Mouse (Mus musculus) intestine, embryonic 15.5 days (tissue): ENCODE results near the gene Tecpr2. TPM values are rescaled to one million over a fixed set of nuclear protein-coding genes. Genes with fewer than 3 reads are reported as not detected.

Source experiments
- ATAC-seq: fragments of 200-750 bp; cut with Nextera tagmentation; 2 replicates; pipeline ENCODE4 v1.8.0; 2017; ENCODE audit warnings: moderate TSS enrichment, moderate library complexity
- H3K27ac ChIP-seq: fragments of 300-500 bp; sonication (generic); 2 replicates; pipeline ENCODE4 v1.5.1; 2015; ENCODE audit warnings: mild to moderate bottlenecking, inconsistent platforms
- H3K27me3 ChIP-seq: fragments of 300-500 bp; sonication (generic); replicated peaks from 2 replicates; pipeline ENCODE4 v1.6.1; 2015; ENCODE audit warnings: inconsistent platforms
- H3K36me3 ChIP-seq: fragments of 300-500 bp; sonication (generic); 2 replicates; pipeline ENCODE4 v1.6.1; 2015; ENCODE audit warnings: inconsistent platforms
- H3K4me1 ChIP-seq: fragments of 300-500 bp; sonication (generic); replicated peaks from 2 replicates; pipeline ENCODE4 v1.6.1; 2015; ENCODE audit warnings: inconsistent platforms
- H3K4me2 ChIP-seq: fragments of 300-500 bp; sonication (generic); replicated peaks from 2 replicates; pipeline ENCODE4 v1.6.1; 2015; ENCODE audit warnings: mild to moderate bottlenecking, inconsistent platforms
- H3K4me3 ChIP-seq: fragments of 300-500 bp; sonication (generic); replicated peaks from 2 replicates; pipeline ENCODE4 v1.5.1; 2015; ENCODE audit warnings: inconsistent platforms
- H3K9ac ChIP-seq: fragments of 300-500 bp; sonication (generic); 2 replicates; pipeline ENCODE4 v1.6.1; 2015; ENCODE audit warnings: inconsistent platforms
- H3K9me3 ChIP-seq: fragments of 300-500 bp; sonication (generic); 2 replicates; pipeline ENCODE4 v1.6.1; 2016; ENCODE audit warnings: inconsistent platforms
- WGBS: fragments of 180-500 bp; shearing (Covaris S2); methylation state at CpG from one replicate; pipeline ENCODE4 v1.1.7; 2015; 5-methylcytosine and 5-hydroxymethylcytosine counted together
- polyA plus RNA-seq: library from polyadenylated mRNA; unstranded; fragments of >200 nt; fragmentation: Nextera tagmentation; extraction: Ambion mirVana; gene quantifications from 2 replicates; pipeline ENCODE4 v1.2.1, GENCODE M21; 2015

Tecpr2 gene
- polyA plus RNA-seq, 1 experiment from 2014 or later: 3.1 TPM

GRCm38 (mm10) chr12:110921572-110921971 lies 32.5 kb downstream of the Tecpr2 start:
- no peak overlapping the region for H3K9ac ChIP-seq
- H3K27me3 ChIP-seq: no peaks in the 10 kb centered on the region
- no peak overlapping the region for H3K4me3 ChIP-seq
- 87% methylated on average over 5 of the region's 5 CpGs for WGBS
- no peaks in the 10 kb centered on the region; the same call in 1 of the 2 replicates for H3K36me3 ChIP-seq
- H3K9me3 ChIP-seq: no peaks in the 10 kb centered on the region
- no peaks in the 10 kb centered on the region for H3K4me1 ChIP-seq
- H3K27ac ChIP-seq: no peak overlapping the region
- ATAC-seq: no peak
- H3K4me2 ChIP-seq: no peak overlapping the region

- Histone ChIP-seq H3K4me1 (no peaks in the 10 kb centered on the region), H3K4me3 (no peak overlapping the region), H3K9me3 (no peaks in the 10 kb centered on the region), H3K9ac (no peak overlapping the region), H3K27ac (no peak overlapping the region), H3K36me3 (peaks cover 10% of the 10 kb centered on the region), H3K4me2 (no peak overlapping the region), H3K27me3 (no peaks in the 10 kb centered on the region)
- 70% methylated on average over 5 of the region's 5 CpGs for WGBS
- ATAC-seq: no peak
Observed at GRCm38 (mm10) chr12:110932820-110933219, 43.8 kb downstream of the Tecpr2 start.

GRCm38 (mm10) chr12:110935983-110936620 lies 47.0 kb downstream of the Tecpr2 start:
- Histone ChIP-seq H3K27me3 (no peaks in the 10 kb centered on the region), H3K27ac (no peak overlapping the region), H3K4me2 (no peak overlapping the region), H3K4me1 (no peaks in the 10 kb centered on the region), H3K4me3 (no peak overlapping the region), H3K9ac (no peak overlapping the region), H3K9me3 (no peaks in the 10 kb centered on the region), H3K36me3 (peaks cover 18% of the 10 kb centered on the region)
- WGBS: 65% methylated on average over 9 of the region's 9 CpGs
- peak; percentile 93 for ATAC-seq

GRCm38 (mm10) chr12:110937496-110937895 lies 48.4 kb downstream of the Tecpr2 start:
- Histone ChIP-seq H3K36me3 (peaks cover 18% of the 10 kb centered on the region), H3K27me3 (no peaks in the 10 kb centered on the region), H3K9ac (no peak overlapping the region), H3K4me2 (no peak overlapping the region), H3K27ac (no peak overlapping the region), H3K4me1 (no peaks in the 10 kb centered on the region), H3K9me3 (no peaks in the 10 kb centered on the region), H3K4me3 (no peak overlapping the region)
- WGBS: 89% methylated on average over 5 of the region's 5 CpGs
- ATAC-seq: no peak

- 95% methylated on average over 5 of the region's 5 CpGs for WGBS
- Histone ChIP-seq H3K4me2 (no peak overlapping the region), H3K4me3 (no peak overlapping the region), H3K9me3 (no peaks in the 10 kb centered on the region), H3K4me1 (no peaks in the 10 kb centered on the region), H3K36me3 (peaks cover 11% of the 10 kb centered on the region; the same call in 1 of the 2 replicates), H3K27me3 (no peaks in the 10 kb centered on the region), H3K27ac (no peak overlapping the region), H3K9ac (no peak overlapping the region)
- ATAC-seq: no peak
Observed at GRCm38 (mm10) chr12:110939385-110939784, 50.3 kb downstream of the Tecpr2 start.

- Histone ChIP-seq H3K9me3 (no peaks in the 10 kb centered on the region), H3K36me3 (peaks cover 8% of the 10 kb centered on the region; the same call in 1 of the 2 replicates), H3K9ac (no peak overlapping the region), H3K4me1 (no peaks in the 10 kb centered on the region), H3K4me3 (no peak overlapping the region), H3K27ac (no peak overlapping the region), H3K27me3 (no peaks in the 10 kb centered on the region), H3K4me2 (no peak overlapping the region)
- WGBS: 89% methylated on average over 3 of the region's 3 CpGs
- ATAC-seq: no peak
Observed at GRCm38 (mm10) chr12:110940869-110941268, 51.8 kb downstream of the Tecpr2 start.

- Histone ChIP-seq H3K9me3 (no peaks in the 10 kb centered on the region), H3K27me3 (no peaks in the 10 kb centered on the region), H3K4me3 (no peak overlapping the region), H3K4me1 (no peaks in the 10 kb centered on the region), H3K4me2 (no peak overlapping the region), H3K27ac (no peak overlapping the region), H3K9ac (no peak overlapping the region), H3K36me3 (no peaks in the 10 kb centered on the region; the same call in 1 of the 2 replicates)
- ATAC-seq: no peak
- 85% methylated on average over 7 of the region's 7 CpGs for WGBS
Observed at GRCm38 (mm10) chr12:110946216-110946615, 57.2 kb downstream of the Tecpr2 start.

GRCm38 (mm10) chr12:110948082-110948909 lies 59.2 kb downstream of the Tecpr2 start:
- Histone ChIP-seq H3K27me3 (no peaks in the 10 kb centered on the region), H3K4me1 (no peaks in the 10 kb centered on the region), H3K4me3 (no peak overlapping the region), H3K4me2 (no peak overlapping the region), H3K9ac (no peak overlapping the region), H3K9me3 (no peaks in the 10 kb centered on the region), H3K27ac (no peak overlapping the region), H3K36me3 (no peaks in the 10 kb centered on the region; the same call in 1 of the 2 replicates)
- no peak for ATAC-seq
- 91% methylated on average over 6 of the region's 6 CpGs for WGBS

- WGBS: 91% methylated on average over 3 of the region's 3 CpGs
- ATAC-seq: no peak
- no peaks in the 10 kb centered on the region for H3K4me1 ChIP-seq
Observed at GRCm38 (mm10) chr12:110948910-110949201, 59.8 kb downstream of the Tecpr2 start.

GRCm38 (mm10) chr12:110949410-110949809 lies 60.3 kb downstream of the Tecpr2 start:
- H3K36me3 ChIP-seq: no peaks in the 10 kb centered on the region; the same call in 1 of the 2 replicates
- H3K4me2 ChIP-seq: no peak overlapping the region
- no peaks in the 10 kb centered on the region for H3K4me1 ChIP-seq
- no peak overlapping the region for H3K27ac ChIP-seq
- no peak for ATAC-seq
- no peaks in the 10 kb centered on the region for H3K9me3 ChIP-seq
- no peak overlapping the region for H3K9ac ChIP-seq
- no peaks in the 10 kb centered on the region for H3K27me3 ChIP-seq
- no peak overlapping the region for H3K4me3 ChIP-seq
- 93% methylated on average over 1 of the region's 1 CpGs for WGBS

More at GRCm38 (mm10) chr12:110948910-110949201, 59.8 kb downstream of the Tecpr2 start:
- no peak overlapping the region for H3K4me3 ChIP-seq
- H3K9me3 ChIP-seq: no peaks in the 10 kb centered on the region
- no peak overlapping the region for H3K9ac ChIP-seq
- H3K27me3 ChIP-seq: no peaks in the 10 kb centered on the region
- H3K36me3 ChIP-seq: no peaks in the 10 kb centered on the region; the same call in 1 of the 2 replicates
- no peak overlapping the region for H3K4me2 ChIP-seq
- H3K27ac ChIP-seq: no peak overlapping the region

- Histone ChIP-seq H3K4me2 (no peak overlapping the region), H3K4me1 (no peaks in the 10 kb centered on the region), H3K9me3 (no peaks in the 10 kb centered on the region), H3K27me3 (no peaks in the 10 kb centered on the region), H3K4me3 (no peak overlapping the region), H3K36me3 (no peaks in the 10 kb centered on the region; the same call in 1 of the 2 replicates), H3K27ac (no peak overlapping the region), H3K9ac (no peak overlapping the region)
- ATAC-seq: no peak
- 85% methylated on average over 4 of the region's 4 CpGs for WGBS
Observed at GRCm38 (mm10) chr12:110950151-110950550, 61.1 kb downstream of the Tecpr2 start.

GRCm38 (mm10) chr12:110951236-110951635 lies 62.2 kb downstream of the Tecpr2 start:
- Histone ChIP-seq H3K4me1 (no peaks in the 10 kb centered on the region), H3K4me3 (no peak overlapping the region), H3K27me3 (no peaks in the 10 kb centered on the region), H3K9me3 (no peaks in the 10 kb centered on the region), H3K27ac (no peak overlapping the region), H3K36me3 (no peaks in the 10 kb centered on the region; the same call in 1 of the 2 replicates), H3K4me2 (no peak overlapping the region), H3K9ac (no peak overlapping the region)
- 80% methylated on average over 7 of the region's 7 CpGs for WGBS
- ATAC-seq: no peak
